Mouse (Mus musculus): Measurements from ENCODE around the gene Elf2.

Gene Elf2

DNA sequence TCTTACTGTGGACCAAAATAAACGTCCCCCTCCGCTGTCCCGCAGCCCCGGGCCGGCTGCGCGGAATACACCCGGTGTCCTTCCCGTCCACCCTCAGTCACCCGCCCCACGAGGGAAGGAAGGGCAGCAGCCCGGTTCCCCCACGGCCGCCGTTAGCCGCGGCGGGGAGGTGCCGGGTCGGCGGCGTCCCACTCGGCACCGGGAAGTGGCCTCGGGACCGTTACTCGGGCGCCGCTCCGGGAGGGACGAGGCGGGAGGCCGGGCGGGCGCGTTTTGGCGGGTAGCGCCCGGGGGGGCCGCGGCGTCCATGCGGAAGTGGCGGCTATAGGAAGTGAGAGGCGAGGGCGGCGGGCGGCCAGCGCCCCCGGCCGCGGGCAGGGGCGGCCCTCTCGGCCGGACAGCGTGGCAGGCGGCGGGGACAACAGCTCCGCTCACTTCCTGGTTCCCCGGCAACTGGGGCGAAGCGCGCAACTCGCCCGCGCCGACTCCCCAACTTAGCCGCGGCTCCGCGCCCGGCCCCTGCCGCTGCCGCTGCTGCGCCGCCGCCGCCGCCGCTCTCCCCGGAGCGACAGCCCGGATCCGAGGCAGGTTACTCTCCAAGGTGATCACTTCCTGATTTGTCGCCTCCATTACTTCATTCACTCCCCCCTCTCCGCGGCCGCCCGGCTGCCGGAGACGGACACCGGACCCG is 63.9 kb downstream of the Elf2 start:
- DNase-seq = peak; percentile 68

DNA sequence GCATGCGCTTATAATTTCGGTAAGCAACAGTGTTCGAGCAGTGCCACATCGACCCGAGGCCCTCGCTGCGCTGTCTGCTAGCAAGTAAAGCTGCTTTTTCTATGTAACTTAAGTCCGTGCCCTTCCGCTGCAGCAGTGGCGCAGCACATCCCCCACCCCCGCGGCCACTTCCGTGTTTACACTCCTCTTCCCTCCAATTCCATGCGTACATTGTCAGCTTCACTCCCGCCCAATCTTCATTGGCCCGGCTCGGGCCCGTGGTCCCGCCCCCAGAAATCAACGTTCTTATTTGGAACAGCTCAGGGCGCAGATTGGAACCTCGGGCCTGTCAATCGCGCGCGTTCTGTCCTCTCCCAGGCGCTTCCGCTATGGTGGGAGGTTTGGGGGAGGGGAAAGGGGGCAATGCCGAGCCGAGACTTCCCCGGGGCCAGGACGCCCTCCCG is 64.5 kb downstream of the Elf2 start:
- DNase-seq = peak; percentile 98

DNA sequence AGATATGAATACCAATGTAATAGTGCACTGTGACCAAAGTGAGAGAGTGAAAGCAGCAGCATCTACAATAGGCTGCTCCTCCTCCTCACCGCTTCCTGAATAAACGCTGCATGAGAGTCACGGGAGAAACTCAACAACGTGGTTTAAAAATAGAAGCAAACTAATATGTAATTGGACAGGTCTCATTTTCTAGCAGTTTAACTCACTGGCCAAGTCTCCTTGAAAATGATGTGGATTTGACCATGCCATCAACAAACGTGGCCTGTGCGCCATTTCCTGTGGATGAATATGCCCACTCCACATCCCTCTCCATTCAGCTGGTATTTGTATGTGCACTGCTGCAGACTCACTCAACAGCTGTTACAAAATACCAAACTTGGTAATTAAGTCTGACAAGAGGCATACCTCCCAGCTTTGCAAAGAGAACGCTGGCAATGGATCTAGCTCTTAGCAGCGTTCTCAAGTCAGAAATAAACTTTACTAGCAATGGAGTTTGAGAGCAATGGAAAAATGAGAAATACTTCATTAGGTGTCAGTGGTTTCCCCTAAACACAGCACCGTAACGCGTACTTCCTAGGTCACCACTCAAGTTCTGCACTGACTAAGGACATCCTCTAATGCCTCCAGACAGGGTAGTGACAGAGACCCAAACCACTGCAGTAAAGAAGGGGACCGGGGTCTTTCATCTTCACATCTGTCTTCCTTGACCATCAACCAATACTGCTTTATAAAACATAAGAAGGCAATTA is 70.2 kb downstream of the Elf2 start:
- DNase-seq = no peak

DNA sequence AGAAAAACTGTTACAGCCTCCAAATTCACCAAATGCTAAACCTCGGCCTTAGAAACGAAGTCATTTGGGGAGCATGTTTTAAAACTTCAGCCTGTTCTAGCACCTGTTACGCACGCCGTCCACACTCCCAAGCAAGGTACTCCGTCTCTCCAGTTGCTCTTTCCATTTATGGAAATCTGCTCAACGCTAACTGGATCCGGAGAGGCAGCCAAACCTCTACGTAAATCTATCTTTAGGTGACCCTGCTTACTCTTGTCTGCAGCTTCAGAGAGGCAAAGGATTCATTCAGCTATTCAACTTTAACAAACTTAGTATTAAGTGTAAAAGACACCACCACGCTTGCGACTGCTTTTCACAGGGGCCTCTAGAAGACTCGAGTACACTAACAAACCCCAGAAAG is 72.0 kb downstream of the Elf2 start:
- DNase-seq = no peak

DNA sequence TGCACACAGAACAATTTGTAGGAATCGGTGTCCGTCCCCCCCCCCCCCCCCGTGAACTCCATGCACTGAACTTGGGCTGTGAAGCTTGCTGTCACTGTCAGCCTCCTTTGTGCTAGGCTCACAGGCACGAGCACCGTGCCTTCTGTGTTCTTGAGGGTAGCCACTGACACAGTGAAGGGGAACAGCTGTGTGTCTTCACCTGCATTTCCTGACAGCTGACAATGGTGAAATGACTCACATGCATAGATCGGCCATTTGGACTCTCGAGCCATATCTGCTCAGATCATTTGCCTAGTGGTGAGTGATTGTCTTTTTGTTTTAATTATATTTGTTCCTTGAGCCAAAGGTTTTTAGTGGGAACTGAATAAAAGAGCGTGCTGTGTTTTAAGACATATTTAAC is 77.5 kb downstream of the Elf2 start:
- no peak for DNase-seq

DNA sequence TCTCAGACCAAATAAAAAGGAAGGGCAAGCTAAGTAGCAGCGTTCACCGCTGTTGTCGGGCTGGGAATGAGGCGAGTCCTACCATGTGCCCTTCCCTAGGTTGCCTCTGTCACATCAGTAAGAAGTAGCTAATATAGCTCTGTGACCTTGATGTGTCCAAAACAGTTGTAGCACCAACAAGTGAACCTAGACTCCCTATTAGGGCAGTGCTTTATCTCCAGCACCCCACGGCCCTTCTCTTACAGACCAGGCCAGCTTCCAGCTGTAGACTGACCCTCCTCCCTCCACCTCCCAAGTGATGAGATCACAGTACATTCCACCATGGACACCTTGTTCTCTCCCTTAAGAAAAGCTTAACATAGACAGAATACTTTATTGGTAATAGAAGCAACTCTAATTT is 82.4 kb downstream of the Elf2 start:
- no peak for DNase-seq

DNA sequence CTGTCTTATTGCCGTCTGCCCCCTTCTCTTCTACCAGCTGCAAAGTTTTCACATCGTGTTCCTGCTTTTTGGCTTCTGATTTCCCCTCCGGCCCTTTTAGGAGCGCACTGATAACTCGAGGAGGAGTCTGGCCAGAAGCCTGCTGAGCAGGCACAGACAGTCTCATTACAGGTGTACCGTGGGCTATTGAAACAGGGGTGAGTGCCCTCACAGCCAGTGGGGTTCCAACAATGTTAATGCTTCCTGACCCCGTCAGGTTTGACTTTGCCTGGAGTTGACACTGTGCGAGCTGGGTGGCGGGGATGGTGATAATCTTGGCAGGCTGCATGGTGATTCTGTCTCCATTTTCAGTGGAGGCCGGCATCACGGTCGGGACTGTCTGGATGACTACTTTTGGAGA is 84.0 kb downstream of the Elf2 start:
- DNase-seq = no peak

DNA sequence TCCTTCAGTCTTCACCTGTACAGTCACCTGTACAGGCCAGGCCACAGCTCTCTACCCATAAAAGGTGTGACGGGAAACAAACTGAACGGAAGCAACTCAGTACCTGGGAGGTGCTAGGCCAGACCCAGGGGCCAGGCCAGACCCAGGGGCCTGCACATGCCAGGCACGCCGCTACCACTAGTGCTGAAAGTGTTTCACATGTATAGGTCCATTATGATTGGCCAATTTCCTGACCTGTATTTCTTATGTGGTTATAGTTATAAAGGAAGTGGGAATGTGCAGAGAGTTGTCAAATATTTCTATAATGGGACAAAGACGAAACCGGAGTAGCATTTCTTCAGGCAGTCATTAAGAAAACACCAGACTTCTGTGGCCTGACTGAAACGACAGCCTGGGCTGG is 85.7 kb downstream of the Elf2 start:
- DNase-seq = no peak

DNA sequence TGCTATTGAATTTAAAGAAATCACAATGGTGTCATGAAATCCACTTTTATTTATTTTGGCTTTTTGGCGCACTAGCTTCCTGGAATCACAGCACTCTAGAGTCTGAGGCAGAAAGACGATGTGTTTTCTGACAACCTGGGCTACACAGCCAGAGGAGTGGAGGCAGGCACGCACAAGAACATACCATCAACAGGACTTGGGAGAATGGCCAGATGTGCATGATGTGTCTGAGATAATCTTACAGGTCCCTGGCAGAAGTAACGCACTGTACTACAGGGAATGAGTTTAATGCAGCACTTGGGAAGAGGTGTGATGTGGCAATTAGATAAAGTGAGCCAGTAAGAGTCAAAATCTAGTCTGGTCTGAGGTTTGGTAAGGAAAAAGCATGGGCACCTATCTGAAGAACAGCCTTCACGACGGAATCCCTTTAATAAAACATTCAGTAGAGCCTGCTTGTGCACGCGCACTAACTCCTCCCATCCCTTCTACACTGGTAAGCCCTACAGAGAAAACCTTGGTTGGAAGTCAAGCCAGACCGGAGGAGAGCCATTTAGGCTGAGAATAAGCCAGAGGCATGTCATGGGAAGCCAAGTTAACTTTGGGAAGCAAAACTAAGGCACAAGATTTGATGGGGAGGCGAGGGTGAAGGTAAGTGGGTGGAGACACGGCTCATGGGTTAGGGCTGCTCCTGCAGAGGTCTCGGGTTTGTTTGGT is 87.6 kb downstream of the Elf2 start:
- DNase-seq = no peak

DNA sequence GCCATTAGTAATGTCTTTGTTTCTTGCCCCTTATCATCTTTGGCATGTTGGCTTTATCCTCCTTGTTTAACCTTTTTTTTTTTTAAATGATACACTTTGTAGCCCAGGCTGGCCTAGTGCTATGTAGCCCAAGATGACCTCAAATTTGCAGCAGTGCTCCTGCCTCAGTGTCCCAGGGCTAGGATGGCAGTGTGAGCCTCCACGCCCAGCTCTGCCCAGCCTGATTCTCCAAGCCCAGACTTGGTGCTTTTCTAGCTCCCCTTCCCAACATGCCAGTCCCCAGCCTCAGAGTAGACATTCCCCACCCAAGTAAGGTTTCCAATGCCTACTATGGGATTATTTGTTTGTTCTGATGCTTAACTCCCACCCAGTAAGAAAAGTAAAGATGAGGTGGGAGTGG is 88.2 kb downstream of the Elf2 start:
- DNase-seq = no peak

DNA sequence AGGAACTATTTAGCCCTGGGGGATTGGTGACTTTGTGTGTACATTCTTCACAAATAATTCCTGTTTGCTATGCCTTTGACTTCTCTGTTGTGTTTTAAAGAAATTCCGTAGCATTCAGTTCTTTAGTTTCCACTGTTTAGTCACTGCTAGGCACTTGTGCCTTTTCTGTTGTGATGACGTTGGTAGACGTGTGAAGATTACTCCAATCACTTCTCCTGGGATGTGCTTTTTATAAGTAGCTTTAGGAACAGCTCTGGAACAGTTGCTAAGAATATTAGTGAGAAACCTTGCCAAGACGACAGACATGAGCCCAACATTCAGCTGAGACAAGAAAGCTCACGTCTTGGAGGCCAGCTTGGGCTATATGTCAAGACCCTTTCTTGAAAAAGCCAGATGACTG is 89.4 kb downstream of the Elf2 start:
- no peak for DNase-seq

DNA sequence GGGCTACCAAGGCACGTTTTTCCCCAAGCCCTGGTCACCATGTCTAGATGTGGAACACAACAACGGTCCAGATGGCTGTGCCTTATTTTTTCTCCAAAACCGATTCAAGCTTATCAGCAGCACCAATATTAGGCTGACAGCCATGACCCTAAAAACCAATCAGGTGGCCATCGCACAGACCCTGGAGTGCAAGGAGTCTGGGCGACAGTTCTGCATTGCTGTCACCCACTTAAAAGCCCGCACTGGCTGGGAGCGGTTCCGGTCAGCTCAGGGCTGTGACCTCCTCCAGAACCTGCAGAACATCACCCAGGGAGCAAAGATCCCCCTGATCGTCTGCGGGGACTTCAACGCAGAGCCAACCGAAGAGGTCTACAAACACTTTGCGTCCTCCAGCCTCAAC is 90.6 kb downstream of the Elf2 start:
- DNase-seq = no peak

DNA sequence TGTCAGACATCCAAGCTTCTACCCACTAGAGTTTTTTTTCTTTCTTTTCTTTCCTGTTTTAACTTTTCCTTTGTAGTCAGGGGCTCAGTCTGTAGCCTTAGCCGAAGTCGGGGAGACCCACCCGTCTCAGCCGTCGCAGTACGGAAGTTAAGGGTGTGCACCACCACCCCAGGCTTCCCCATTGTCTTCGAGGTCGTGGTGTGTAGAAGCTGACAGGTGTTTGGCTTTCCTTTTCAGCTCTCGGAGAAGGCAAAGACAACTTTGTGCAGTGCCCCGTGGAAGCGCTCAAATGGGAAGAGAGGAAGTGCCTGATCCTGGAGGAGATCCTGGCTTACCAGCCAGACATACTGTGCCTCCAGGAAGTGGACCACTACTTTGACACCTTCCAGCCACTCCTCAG is 91.0 kb downstream of the Elf2 start:
- no peak for DNase-seq

DNA sequence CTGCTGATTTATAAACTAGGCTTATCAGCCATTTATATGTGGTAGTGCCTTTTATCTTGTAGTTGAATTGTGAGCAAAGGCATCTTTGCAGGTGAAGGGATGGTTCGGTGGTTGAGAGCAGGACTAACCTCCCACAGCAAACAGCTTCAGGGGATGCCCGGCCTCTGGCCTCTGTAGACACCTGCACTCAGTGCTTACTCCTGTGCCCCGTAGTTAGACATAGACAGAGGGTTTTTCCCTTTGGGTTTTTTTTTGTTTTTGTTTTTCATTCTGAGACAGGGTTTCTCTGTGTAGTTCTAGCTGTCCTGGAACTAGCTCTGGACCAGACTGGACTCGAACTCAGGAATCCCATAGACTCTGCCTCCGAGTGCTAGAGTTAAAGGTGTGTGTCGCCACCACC is 91.9 kb downstream of the Elf2 start:
- no peak for DNase-seq

DNA sequence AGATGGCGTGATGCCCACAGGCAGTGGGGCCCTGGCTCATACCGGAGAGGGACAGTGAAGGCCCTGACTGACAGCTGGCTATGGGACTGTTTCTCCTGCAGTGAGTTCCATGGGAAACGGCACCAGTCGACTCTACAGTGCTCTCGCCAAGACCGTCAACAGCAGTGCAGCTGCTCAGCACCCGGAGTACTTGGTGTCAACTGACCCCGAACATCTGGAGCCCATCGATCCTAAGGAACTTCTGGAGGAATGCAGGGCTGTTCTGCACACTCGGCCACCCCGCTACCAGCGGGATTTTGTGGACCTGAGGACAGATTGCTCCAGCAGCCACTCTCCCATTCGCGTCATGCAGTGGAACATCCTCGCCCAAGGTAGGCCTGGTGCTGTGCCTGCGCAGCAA is 92.8 kb downstream of the Elf2 start:
- no peak for DNase-seq

DNA sequence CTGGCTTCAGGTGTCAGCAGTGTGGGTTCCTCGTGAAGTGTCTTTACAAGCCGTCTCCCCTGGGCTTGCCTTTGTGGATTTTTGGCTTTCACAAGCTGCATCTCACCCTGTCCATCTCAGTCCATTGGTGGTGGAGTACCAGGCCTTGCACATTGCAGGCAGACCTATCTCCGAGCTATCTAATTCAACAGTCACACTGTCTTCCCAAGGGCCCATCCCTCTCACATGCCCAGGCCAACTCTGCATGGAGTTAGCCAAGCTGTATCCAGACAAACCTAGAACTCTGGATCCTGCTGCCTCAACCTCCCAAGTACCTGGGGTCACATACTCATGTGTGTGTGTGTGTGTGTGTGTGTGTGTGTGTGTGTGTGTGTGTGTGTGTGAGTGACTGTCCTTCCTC is 100.9 kb downstream of the Elf2 start:
- no peak for DNase-seq

DNA sequence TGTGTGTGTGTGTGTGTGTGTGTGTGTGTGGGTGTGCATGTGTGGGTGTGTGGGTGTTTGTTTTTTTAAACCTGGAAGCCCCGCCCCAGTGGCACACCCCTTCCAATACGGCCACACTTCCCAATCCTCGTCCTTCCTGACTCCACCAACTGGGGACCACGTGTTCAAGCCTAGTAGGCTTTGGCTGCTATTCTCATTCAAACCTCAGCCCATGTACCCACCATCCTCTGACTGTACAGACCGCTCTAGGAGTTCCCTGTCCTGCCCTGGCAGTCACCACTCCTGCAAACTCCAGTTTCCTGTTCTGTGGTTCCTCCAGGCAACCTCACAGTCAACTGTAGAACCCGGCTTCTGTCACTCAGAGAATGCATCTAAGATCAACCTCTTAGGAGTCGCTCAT is 101.9 kb downstream of the Elf2 start:
- no peak for DNase-seq

DNA sequence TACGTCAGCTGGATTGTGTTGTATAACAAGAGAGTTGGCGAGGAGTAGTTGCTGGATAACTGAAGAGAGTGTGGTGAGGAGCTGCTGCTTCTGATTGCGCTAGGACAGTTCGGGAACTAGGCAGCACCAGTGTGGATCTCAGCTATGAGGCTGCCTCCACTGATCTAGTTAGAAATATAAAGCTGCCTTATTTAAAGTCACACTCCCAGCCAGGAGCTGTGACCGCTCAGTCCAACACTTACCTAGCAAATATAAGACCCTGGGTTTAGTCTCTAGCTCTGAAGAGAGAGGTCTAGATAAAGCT is 105.8 kb downstream of the Elf2 start:
- no peak for DNase-seq

DNA sequence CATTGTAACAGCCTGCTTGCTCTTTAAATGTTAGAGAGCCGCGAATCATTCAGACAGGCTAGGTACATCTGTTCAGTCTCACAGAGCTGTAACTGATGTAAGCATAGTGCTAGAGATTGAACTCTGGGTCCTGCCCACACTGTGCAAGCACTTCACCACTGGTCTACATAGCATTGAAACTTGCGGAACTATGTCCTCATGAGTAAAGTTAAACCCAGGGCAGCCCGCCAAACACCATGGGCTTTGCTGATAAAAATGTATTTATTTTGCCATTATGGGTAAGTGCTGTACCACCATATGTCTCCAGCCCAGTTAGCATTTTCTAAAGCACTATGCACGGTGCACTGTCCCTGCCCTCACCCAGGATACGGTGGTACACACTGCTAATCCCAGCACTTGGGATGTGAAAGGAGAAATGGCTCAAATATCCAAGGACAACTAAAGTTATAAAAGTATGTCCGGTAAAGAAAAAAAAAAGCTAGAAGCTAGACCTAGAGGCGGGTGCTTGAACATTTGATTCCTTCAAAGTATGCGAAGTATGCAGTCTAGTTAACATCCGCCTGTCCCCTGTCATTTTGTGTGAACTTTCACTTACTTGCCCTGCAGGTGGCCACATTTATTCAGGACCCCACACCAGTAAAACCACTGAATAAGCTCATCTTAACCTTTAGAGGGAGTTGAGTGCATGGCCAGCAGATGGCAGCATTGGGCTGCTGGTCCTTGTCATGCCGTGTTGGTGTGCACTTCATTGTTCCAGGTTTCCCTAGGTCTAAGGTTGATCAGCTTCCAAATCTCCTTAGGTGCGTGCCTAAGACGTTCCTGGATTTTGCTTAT is 106.3 kb downstream of the Elf2 start:
- peak; percentile 87 for DNase-seq

DNA sequence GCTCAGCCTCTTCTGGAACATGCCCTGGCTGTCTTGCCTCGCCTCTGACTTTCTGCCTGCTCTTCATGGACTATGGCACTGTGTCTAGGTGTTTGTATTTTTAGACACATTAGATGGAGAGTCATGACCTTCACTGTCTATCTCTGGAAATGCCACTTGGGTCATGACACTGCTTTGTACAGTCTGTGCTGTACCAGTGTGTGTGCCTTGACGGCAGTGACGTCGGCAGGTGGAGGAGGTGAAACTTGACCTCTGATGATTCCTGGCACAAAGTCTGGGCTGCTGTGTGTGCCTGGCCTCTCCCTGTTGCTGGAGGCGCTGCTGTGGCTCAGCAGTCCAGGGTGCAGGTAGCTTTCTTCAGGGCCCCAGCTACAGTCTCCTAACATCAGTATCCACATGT is 107.0 kb downstream of the Elf2 start:
- DNase-seq = no peak

DNA sequence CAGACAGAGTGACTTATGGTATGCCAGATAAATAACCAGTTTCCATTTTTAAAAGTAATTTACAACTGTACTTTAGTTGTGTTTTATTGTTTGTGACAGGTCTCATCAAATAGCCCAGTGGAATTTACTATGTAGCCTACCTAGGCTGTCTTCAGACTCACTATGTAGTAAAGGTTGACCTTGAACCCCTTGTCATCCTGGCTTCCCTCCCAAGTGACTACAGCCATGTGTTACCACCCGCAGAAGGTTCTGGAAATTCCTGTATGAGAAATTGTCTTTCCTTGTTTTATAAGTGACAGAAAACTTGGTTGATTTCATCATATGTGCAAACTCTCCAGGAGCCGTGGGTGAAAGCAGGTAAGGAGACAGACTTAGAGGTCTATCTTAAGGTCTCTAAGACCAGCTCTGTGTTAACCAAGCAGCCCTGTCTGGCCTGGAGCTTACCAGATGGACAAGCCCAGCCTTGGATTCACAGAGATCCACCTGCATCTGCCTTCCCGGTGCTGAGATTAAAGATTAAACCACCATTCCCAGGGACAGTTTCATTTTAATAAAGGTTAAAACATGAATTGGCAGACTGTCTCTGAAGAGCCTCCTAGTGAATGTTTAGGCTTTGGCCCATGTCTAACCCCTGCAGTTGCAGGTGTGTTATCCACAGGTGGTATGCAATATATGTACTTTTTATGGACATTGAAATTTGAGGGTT is 108.1 kb downstream of the Elf2 start:
- DNase-seq = no peak

DNA sequence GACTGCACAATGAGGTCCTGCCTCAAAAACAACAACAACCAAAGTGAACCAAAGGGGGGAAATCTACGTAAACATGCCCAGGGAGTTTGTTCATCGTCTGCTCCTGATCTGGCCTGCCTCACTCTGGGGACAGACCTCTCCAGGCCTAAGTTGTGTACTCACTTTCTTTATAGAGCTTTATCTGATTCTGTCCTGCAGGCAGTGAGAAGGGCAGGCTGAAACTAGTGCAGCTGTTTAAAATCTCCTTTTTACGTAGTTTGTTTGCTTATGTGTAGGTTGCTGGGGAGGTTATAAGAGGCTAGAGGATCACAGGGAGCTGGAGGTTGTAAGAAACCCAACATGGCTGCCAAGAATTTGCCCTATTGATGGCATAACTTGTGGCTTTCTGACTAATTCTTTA is 109.0 kb downstream of the Elf2 start:
- DNase-seq = no peak

DNA sequence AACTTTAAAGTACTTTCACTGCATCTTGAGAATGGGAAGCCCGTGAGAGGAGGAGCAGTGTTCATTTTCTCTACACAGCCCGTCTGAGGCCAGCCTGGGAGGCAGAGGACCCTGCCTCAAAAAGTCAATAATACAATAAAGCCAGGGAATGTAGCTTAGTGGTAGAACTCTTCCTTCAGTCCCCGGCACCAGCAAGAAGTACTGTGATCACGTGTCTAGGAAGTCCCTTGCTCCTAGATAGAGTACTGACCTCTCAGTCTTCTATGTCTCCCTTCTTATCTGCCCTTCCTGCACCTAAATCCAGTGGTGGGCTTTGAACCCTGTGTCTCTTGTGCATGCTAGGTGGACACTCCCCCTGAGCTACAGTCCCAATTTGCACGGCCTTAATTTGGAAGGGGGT is 109.6 kb downstream of the Elf2 start:
- no peak for DNase-seq

Data from cerebellum, adult 9-10 months (tissue).